Mouse (Mus musculus) large intestine, adult 2 months (tissue): ENCODE results near the gene Cabin1. TPM values are rescaled to one million over a fixed set of nuclear protein-coding genes. Genes with fewer than 3 reads are reported as not detected.

ENCODE experiments used
- DNase-seq: peaks from one replicate; pipeline ENCODE4 v3.0.0-alpha.2; 2012; ENCODE audit warnings: low read depth, low spot score
- WGBS: fragments of 180-500 bp; shearing (Covaris S2); methylation state at CpG from one replicate; pipeline ENCODE4 v1.1.7; 2018; 5-methylcytosine and 5-hydroxymethylcytosine counted together
- polyA plus RNA-seq: library from polyadenylated mRNA; depleted of rRNA; stranded (reverse); fragments of >200 nt; gene quantifications from 2 replicates; pipeline ENCODE4 v1.2.3, GENCODE M21; 2012

The Cabin1 gene
- polyA plus RNA-seq, 1 experiment, result 20.3 TPM

DNA sequence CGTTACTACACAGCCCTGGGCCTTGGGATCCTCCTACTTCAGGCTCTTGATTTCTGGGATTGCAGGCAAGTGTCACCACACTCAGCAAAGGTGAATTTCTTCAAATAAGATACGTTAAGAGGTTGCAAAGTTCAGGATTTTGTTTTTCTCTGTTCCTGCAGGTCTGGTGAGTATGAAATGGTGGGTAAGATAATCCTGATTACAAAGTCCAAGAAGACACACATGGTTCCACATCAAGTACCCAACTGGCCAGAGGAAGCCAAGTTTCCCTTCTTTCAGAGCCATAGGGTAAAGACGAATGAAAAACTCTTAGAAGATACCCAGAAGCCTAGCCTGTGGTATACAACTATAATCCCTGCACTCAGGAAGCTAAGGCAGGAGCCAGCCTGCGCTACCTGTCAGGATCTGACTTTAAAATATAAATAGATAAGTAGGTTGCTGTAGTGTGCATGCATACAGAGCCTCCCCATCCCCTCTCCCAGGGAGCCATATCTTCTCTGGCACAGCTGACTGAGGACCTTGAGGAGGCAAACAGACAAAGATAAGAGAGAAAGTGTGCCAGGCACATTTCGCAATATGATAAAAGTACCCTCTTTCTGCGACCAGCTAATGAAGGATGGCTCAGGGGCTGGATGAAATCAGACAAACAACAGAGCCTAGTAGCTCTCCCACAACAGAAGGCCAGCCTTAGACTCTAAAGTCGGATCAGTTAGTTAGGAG, 58.3 kb downstream of the Cabin1 start:
- 80% methylated on average over 7 of the region's 7 CpGs for WGBS
- DNase-seq, result no peak

DNA sequence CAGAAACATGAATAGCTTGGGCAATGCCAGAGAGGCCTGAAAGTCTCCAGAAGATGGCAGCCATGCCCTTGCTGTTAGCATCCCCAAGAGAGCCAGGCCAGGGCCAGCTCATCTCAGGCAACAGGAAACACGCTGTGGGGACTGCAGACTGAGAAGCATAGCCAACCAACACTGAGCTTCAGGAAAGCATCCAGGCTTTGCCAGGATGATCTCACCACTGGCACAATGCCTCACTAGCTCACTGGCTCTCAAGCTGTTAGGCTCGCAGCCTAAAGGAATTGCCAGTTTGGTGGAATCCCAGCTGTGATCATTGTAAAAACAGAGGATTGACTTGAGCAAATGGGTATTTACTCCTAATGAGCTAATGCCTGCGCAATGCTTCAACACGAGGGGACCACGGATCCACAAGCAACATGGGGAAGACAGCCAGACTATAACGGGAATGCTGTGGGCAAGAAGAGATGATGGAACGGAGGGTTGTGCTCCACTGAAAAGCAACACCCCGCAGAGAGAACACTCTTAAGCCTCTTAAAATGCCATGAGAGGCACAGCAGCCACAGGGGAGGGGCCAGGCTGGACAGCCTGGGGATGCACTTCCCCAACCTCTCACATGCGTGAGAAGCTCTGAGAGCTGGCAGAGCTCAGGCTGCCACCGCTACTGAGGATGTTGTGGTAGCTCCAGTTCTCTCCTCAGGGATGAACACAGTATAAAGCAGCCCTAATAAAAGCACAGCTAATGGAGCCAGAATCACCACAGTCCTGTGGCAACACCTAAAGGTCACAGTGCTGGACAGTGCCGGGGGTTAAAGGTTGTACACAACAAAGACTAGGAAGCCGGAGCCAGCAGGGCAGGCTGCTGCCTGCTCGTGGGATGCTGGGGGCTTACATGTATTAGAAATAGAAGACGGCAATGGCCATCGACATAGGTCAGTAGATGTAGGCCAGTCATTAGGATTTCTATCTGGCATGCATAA, 59.6 kb downstream of the Cabin1 start:
- WGBS, result 76% methylated on average over 15 of the region's 15 CpGs
- DNase-seq, result peak; percentile 8

DNA sequence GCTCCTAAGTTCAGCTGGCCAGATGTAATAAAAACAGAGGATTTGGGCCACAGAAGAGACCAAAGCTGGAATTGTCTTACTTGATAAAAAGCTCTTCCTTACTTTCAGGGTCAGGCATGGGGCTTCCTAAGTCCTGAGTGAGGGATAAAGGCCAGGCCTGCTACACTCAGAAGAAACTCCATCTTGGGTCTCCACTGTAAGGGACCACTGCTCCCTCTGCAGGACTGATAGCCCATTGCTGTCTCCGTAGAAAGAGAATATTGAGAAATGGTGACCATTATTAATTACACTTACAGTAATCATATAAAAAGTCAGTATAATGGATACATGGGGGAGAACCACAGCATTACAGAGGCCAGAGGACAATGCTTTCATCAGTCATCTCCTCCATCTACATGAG, 60.6 kb downstream of the Cabin1 start:
- WGBS, result 72% methylated on average over 1 of the region's 1 CpGs
- DNase-seq, result no peak

DNA sequence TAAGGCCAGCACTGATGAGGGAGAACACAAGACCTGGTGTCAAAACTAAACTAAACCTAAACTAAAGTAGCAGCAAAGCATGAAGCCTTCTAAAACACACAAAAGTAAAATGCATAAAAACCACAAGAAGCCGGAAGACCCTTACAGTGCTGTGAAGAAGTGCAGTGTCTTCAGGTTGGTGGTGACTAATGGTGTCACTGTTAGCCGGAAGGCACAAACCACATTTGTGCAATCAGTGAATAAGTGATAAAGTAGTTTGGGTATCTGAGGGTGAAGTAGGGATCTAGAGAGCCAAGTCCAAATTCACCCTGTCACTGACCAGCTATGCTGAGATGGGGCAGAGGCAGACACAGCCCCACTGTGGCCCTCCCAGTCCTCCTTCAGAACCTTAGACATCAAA, 61.6 kb downstream of the Cabin1 start:
- 92% methylated on average over 2 of the region's 2 CpGs for WGBS
- DNase-seq, result no peak

DNA sequence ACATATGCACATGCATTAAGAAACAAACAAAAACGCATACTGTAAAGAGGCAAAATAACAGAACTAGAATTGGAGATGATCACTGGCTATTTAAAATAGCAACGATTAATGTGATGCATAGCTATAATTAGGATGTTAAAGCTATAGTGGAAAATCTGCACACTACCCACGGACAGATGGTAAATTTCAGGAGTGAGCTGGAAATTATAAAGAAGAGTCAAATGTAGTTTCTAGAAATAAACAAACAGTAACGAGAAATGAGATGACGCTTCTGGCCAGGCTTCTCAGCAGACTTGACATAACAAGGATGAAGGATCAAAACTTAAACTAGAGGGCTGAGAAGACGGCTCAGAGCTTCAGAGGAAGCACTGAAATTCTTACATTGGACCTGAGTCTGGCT, 62.9 kb downstream of the Cabin1 start:
- WGBS, result 77% methylated on average over 6 of the region's 6 CpGs
- no peak for DNase-seq

DNA sequence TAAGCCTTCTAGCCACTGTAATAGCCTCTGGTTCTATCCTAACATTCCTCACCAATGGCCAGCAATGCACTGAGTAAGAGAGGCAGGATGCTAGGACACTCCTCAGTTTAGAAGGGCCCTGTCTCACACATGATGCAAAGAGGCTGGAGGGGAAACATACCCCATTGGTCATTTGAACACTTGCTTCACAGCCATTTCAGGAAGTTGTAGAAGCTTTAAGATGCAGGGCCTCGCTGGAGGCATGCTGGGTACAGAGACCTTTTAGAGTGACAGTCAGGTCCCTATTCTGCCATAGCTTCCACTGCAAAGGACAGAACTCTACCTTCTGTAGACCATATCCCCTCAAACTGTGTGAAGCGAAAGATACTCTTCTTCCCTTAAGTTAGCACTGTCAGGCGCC, 66.4 kb downstream of the Cabin1 start:
- WGBS, result 93% methylated on average over 3 of the region's 3 CpGs
- DNase-seq, result no peak

DNA sequence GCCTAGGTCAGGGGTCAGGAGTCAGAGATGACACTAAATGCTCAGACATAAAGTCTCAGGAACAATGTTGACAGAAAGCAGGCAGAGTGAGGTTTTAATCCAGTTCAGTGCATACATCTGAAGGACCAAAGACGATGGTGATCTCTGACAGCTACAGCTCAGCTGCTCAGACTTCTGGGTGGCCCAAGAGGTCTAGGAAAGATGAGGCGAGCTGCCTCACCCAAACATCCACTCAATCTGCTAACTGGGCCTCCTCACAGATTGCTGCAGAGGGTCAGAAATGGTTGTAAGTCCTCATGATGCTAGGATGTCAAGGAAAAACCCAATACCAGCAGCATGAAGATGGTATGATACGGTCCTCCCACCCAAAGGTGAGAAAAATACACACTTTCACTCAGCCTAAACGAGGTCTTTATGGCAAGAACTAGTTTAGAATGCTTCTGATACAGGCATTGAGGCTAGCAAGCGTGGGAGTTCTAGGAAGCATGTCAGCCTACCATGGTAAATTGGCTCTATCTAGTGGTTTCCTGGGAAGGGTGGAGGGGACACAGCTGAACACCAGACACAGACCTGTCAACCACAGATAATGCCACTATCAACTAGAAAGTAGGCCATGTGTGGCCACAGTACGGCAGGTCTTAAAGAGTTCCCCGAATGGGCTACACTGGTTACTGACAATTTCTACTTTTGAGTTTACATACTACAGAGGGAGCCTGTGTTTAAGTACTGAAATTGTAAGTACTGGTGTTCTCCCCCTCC, 67.4 kb downstream of the Cabin1 start:
- 87% methylated on average over 7 of the region's 7 CpGs for WGBS
- DNase-seq, result no peak

DNA sequence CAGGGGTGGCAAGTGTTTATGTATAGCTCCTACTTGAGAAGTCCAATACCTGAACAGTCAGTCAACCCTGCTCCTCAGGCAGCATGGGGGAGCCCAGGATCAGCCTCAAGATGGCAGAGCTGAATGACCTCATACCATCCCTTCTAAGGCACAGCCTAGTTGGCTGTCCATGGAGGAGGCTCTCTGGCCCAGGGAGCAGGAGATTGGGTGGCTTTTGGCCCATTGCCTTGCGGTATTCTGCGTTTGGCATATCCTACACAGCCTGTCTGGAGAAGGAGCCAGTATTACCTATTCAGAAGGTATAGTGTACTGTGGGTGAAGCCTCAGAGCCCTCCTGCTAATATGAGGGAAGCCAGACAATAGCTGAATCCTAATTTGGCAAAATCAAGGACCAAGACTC, 68.6 kb downstream of the Cabin1 start:
- 94% methylated on average over 2 of the region's 2 CpGs for WGBS
- DNase-seq, result no peak

DNA sequence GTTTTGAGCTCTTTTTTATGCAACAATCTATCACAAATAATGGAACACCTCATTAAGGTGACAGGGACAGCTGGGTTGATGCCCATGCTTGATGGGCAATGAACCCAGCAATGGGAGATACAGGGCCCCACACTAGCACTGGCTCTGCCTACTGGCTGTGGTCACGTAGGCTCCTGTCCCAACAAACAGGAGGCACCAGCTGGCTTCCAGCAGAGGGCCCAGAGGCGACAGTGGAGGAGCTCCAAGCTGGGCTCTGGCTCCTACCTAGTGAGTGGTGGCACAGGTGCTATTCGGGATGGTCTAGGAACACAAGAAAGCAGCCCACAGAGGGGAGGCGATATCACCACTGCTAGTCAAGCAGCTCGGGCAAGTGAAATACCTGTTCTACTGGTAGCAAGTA, 69.1 kb downstream of the Cabin1 start:
- WGBS, result 92% methylated on average over 5 of the region's 5 CpGs
- no peak for DNase-seq

DNA sequence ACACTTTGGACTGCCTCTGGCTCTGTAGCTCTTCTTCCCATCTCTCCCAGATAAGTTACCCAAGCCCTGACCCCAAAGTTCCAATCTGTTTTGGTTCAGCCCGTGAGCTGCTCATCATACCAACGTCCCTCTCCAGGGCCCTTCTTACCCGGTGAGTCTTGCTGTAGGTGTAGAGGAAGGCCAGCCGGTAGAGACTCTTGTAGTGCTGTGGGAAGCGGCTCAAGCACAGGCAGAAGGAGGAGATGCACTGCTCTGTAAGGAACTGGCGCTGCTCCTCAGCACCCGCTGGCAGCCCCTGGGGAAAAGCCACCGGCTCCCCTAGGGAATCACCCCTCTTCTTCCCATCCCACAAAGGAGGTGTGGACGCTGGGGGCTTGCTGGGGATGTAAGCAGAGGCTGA, 69.6 kb downstream of the Cabin1 start:
- 90% methylated on average over 9 of the region's 9 CpGs for WGBS
- no peak for DNase-seq

DNA sequence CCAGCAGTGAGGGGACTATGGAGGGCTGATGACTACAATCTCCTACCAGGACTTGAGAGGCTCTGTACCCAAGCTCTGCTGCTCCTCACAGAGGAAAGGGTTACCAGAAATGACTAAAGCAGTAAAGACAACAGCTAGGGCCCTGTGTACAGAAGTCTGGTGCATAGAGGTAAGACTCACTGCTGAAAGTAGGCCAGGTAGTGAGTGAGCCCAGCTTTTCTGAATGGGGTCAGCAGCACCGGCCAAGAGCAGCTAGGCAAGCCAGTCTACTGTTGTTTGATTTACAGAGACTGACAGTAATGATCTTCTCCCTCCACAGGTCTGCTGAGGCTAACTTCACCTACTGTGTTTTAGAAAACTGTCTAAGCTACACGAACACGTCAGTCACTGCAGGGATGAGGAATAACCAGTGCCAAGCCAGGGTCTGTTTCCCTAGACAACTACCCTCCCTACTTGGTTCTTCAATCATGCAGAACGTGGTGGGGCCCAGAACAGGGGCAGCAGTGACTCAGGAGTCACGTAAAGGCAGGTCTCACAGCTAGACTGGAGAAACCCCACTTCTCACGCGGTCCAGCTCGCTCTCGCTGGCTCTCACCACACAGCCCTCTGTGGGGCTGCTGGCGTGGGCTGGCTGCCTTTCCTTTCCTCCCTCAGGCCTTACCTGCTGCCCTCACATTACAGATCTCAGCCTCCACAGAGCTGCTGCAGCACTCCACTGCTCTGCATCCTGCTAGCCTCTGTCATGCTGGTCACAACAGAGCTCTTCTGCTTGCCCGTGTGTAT, 70.5 kb downstream of the Cabin1 start:
- 82% methylated on average over 11 of the region's 11 CpGs for WGBS
- no peak for DNase-seq

DNA sequence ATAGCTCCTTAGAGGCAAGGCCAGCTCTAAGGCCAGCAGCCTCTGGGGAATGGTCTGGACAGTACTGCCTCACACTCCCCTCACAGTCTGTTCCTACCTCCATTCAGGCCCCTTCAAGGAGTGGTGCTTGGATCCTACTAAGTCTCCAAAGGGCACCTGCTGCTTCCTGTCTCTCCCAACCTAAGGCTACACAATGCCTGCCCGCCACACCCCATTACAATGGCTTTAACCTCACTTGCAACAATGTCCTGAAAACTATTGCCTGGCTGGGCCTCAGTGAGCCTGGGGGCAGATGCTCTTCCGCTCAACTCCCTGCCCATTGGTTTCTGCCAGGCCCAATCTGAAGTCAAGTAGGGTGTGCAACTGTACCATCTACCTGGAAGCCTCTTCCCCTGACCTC, 75.5 kb downstream of the Cabin1 start:
- WGBS, result 90% methylated on average over 2 of the region's 2 CpGs
- no peak for DNase-seq

DNA sequence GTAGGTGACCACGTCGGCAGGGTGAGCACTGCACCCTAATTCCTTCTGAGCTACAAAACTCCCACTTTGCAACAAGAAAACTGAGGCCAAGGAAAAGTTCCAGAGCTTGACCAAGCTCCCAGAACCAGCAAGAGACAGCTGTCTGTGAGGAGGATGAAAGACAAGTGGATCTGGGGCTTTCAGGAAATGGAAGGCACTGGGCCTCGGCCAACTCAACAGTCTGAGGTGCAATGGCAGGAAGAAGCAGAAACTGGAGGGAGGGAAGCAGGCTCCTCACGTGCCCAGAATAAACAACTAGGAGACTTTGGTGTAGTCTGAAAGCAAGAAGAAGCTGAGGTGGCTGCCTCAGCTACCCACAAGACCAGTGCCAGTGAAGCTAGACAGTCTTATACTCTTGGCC, 77.4 kb downstream of the Cabin1 start:
- 68% methylated on average over 4 of the region's 4 CpGs for WGBS
- DNase-seq, result no peak

DNA sequence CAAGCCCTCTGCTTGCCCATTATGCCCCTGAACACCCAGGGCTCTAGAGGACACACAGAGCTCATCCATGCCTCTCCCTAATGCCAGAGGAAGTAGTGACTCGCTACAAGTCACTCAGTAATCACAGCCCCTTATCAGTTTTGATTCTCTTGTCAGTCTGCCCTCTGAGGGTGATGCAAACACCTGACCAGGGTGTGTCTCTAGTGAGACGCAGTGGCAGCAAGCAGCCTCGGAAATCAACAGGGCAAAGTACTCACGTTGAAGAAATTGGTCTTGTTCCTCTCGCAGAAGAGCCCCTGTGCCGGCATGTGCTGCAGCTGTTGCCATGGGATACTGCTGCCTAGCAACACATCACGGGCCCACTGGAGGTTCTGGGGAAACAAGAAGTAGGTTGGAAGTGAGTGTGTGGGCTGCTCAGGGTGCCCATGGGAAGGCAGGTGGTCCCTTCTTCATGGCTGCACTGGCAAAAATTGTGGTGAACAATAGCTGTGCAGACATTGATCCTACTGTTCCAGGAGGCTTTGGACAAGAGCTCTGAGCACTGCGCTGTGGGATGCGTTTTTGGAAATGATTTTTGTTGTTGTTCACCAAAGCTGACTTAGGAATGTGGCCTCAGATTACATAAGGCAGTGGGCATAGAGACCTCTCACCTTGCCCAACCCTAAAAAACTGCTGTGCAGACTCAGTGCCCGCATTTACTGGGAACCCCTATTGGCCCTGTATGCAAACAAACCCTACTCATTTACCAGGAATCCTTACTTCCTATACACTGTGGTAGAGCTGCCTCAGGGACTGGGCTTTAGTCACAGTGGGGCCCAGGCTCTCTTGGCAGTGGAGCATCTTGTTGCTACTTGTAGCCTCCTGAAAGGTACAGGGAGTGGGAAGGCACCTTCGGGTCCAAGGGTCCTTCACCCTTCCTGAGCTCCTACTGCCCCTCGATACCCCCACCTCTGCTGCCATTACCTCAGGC, 79.8 kb downstream of the Cabin1 start:
- WGBS, result 49% methylated on average over 12 of the region's 12 CpGs
- no peak for DNase-seq

DNA sequence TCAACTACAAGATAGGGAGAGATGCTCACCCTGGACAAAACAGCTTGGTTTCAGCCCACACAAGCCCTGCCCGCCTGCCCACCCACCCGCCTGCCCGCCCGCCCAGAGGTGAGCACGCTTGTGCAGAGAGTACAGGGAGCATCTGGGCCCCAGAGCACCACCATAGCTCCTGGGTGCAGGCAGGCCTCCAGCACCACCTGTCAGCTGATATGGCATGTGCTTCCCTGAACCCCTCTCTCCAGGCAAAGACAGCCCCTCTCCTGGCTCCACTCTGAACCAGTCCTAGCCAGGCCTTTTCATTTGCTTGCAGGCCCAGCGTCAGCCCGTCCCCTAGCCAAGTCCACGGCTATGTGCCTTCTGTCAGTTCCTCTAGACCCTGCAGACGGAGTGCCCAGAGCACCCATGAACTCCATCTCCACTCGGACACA, 83.6 kb downstream of the Cabin1 start:
- 94% methylated on average over 10 of the region's 10 CpGs for WGBS

DNA sequence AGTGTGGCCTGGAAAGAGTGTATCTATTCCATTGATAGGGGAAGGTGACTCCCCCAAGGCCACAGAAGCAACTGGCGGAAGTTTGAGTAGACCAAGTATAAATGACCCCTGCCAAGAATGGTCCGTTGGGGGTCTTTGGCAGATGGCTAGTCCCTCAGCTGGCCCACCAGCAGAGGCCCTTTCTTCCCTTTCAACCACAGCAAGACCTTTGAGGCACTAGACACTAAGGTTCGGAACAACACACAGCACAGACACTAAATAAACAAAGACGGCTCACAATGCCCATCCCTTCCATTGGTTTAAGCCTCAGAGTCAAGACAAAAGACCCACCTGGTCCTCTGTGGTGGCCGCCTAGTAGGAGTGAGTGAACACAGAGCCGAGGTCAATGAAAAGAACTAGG, 84.9 kb downstream of the Cabin1 start:
- no peak for DNase-seq
- 91% methylated on average over 6 of the region's 6 CpGs for WGBS

More for the DNA sequence above, 83.6 kb downstream of the Cabin1 start:
- no peak for DNase-seq

DNA sequence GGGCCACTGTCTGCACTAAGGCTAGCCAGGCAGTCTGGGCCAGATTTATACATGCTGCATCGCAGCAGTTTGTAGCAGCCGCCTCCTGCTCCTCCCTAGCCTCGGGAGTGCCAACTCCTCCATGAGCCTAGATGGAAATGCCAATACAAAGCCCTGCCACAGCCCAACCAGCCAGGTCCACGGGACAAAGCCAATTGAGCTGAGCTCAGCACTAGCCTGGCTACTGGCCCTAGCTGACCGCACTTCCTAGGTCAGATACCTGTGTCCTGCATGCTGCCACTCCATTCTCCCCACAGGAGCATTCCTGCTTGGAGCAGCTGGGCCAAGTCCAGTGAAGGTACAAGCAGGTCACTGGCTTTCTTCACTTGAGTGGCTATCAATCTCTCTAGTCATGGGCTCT, 86.2 kb downstream of the Cabin1 start:
- WGBS, result 52% methylated on average over 5 of the region's 5 CpGs
- no peak for DNase-seq

DNA sequence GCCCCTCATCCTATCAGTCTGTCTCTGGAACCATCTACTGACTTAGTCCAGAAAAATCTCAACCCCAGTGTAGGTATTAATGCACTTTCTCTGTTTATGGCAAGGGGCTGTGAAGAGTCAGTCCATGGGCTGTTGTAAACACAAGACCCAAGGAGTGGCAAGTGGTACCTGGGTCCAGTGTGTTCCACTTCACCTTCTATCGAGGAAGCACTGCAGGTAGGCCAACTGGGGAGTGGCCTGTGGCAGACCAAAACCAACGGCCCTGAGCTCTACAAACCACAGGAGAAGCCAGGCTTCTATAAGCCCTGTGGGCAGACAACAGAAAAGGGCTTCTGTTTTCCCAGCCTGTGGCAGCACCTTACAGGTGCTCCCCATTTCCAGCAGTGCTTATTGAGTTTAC, 86.6 kb downstream of the Cabin1 start:
- DNase-seq, result no peak
- WGBS, result 35% methylated on average over 2 of the region's 2 CpGs
